Mouse (Mus musculus) cerebellum, postnatal 36 days (tissue): ENCODE measurements around the gene D17H6S53E.
"Not testable (repeated sequence)": the region's sequence is repeated elsewhere in the genome, so short reads cannot be mapped to it uniquely, and the experiment has no call there.

Experiments
- DNase-seq, 2 experiments: peaks; one replicate each; pipeline ENCODE4 v3.0.0; 2021 to 2022; ENCODE audit warnings: mixed read lengths in 2 of 2

D17H6S53E gene

GRCm38 (mm10) chr17:35101161-35101560 is 25.0 kb upstream of the D17H6S53E start:
- DNase-seq: no peak

GRCm38 (mm10) chr17:35102299-35102698 is 23.9 kb upstream of the D17H6S53E start:
- no peak for DNase-seq

GRCm38 (mm10) chr17:35103221-35103690 is 22.9 kb upstream of the D17H6S53E start:
- no peak for DNase-seq

DNA sequence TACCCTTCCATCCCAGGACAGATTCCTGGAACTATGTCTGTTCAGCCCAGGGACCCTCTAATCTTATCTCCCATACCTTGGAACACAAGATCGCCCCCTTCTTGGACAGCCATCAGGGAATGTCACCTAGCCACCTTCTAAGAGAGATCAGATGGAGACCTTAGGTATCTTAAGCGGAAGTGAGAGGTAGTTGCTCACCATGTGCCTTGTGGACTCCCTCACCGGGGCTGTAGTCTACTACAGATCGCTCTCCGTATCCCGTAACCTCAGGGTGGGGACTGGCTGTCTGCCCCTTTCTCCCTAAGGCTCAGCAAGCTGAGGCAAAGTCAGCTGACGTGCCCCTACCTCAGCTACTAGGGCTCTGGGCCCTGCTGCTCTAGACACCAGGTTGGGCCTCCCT is 22.1 kb upstream of the D17H6S53E start:
- DNase-seq: no peak

GRCm38 (mm10) chr17:35104754-35105153 is 21.4 kb upstream of the D17H6S53E start:
- no peak for DNase-seq

DNA sequence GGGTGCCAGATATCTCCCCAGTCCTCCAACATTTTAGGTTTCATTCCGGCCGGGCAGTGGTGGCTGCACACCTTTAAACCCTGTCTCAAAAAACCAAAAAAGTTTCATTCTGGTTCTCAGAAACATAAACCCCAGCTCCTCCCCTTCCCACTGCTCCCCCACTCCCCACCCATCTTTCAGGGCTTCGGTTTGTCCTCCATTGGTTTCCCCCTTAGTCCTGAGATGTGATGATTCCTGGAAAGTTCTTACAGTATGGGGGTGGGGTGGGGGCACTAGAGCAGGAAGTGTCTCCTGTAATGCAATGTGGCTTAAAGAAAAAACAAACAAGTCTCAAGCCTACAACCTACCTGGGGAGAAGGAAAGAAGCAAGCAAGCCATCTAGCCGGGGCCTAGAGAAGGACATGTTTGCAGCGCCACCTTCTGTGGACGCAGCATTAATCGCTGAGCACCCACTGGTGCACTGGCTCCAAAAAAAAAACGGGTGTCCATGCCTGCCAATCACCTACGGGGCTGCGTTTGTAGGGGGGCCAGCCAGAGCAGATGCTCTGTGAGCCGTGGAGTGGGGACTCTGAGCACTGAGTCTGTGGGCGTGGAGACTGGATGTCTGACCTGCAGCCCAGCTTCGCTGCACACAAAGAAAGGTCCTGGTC is 20.3 kb upstream of the D17H6S53E start:
- peak; percentile 68 to 69 for DNase-seq

DNA sequence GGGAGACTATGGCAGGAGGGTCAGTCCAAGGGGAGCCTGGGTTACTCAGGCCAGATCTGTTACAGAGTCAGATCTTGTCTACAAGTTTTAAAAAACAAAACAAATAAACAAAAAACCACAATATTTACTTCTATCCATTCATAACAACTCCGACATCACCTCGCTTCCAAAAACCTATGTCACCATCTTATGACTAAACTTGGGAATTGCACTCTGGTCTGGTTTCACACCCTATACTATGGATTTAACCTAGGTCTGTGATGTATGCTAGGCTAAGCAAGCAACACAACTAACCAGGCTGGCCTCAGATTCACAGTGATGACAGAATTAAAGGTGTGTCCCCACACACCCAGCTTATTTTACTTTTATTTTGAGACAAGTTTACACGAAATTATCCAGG is 19.7 kb upstream of the D17H6S53E start:
- no peak for DNase-seq

GRCm38 (mm10) chr17:35108097-35108496 is 18.1 kb upstream of the D17H6S53E start, which contains the start of gene Ly6g5c:
TSS of gene Ly6g5c (plus strand) at chr17:35108279.
- peak; percentile 54 to 58 for DNase-seq

- DNase-seq: no peak
Measured at GRCm38 (mm10) chr17:35111774-35112173, 14.4 kb upstream of the D17H6S53E start.

DNA sequence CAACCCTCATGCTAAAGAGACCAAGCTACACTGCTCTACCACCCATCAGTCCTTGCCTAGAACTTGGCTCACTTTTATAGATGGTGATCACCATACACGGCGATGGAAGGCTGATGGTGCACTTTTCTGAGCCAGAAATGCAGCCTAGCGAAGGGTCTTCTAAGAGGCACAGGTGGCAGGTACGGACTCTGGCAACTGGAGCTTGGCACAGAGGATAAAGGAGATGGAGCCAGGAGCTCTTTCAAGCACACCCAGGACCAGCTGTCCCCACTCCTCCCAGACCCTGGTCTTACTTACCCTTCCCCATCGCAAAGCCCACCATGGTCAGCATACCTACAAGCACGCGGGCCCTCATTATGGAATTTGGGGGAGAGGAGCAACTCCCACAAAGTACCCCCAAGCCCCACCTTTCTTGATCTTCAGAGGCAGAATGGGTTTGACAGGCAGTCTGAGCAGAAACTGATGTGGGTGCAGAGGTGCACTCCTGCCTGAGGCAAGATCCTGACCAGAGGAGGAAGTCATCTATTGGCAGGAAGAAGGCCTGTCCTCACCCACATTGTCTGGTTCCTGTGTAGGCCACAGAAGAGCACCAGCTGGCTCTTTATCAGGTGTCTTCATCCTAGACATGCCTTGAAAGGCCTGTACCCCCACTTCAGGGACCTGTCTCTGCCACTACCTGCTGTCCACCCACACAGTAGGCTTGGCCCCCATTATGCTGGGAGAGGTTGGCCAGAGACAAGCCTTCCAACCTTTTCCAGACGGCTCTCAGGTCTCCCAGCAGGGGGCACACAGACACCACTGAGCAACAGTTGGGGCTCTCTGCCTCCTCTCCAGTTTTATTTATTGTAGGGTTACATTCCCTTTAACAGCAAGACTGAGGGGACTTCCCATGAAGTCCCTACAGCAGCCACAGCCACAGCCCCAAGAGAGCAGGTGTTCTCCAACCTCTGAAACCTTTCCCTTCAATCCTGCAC is 10.8 kb upstream of the D17H6S53E start, which contains the start of gene Ly6g5b:
Ly6g5b (minus strand) TSS at position 383 of the 974 bp plus-strand sequence.
- DNase-seq: no peak

GRCm38 (mm10) chr17:35120745-35121142 is 5.4 kb upstream of the D17H6S53E start:
- peak in 1 of 2 experiments; percentile 55 for DNase-seq

DNA sequence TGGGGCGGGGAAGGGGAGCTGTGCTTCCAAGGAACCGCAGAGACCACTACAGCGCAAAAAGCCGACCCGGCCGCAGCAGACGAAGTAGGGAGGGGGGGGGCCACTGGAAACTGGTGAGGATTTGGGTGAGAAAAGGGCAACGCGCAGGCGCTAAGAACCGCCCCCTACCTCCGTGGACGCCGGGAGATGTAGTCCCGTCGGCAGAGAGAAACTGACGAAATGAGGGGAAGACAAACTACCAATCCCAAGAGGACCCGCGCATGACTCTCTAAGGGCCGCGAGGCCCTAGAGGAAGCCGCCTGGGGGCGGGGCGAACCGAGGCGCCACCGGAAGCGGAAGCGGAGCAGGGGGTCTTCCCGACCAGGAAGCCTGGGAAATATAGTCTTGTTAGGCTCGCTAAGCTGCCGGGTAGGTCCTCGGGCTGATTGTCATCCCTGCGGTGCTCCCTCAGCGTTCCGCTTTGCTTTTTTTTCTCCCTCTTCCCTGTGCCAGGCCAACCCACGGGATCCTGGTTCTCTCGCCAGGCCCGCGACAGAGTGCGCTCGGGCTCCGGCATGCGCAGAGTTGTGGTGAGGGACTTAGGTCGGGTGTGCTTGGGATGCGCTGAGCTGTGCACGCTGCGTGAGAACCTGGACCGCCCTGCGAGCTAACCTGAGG is 4.9 kb upstream of the D17H6S53E start, which contains the start of gene Gpank1:
Gpank1 (plus strand) TSS at position 313 of the 657 bp plus-strand sequence.
- DNase-seq: peak; percentile 94 to 97

DNA sequence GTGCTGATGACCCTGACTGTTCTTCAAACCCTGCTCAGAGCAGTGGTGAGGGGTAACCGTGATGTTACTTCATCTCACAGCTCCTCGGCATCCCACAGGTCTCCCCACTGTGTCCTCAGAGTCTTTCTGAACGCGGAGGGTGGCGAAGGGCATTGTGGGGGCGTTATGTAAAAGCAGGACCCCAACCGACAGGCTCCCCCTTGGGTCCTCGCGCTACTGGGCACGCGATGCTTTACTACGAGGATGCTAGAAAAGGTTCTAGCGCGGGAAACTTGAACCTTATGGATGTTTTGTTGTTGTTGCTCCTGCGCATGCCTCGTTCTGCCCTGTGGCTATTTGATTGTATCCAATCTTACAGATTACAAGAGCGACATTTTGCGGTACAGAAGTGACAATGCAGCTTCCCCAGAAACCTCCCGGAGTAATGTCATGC is 4.3 kb upstream of the D17H6S53E start, which contains the start of gene Csnk2b:
Csnk2b (minus strand) TSS at position 183 of the 433 bp plus-strand sequence.
- peak; percentile 66 to 77 for DNase-seq

DNA sequence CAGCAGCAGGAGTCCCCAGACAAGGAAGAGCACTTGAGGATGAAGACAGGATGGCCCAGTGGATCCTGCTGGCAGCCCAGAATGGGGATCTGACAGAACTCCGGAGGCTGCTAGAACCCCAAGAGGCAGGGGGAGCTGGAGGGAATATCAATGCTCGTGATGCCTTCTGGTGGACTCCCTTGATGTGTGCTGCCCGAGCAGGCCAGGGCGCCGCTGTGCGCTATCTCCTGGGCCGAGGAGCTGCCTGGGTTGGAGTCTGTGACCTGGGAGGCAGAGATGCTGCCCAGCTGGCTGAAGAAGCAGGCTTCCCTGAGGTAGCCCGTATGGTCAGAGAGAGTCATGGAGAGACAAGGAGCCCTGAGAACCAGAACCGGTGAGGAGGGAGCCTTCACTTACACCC is 2.9 kb upstream of the D17H6S53E start:
- not testable (repeated sequence) for DNase-seq

DNA sequence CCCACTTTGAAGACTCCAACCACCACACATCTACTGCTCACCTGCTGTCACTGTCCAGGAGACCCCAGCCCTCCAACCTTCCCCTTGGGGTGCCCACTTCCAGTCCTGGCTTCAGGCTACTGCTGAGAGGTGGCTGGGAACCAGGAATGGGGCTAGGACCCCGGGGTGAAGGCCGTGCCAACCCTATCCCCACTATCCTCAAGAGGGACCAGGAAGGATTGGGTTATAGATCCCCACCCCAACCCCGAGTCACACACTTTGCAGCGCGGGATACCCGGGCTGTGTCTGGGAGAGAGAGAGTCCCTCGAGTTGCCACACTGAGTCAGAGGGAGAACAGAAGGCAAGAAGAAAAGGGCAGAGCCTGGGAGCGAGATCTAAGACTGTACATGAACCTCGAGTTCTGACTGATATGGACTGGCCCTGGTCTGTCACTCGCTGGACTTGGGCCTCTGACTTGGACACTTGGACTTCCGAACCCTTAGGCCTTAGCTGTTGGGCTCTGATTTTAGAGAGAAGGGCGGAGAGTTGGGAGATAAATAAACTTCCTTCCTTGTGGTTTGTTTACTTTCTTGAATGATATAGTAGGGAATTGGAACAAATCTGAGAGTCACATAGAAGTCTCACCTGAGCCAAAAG is 1.8 kb upstream of the D17H6S53E start:
- DNase-seq: not testable (repeated sequence)

GRCm38 (mm10) chr17:35125081-35125480 is 1.1 kb upstream of the D17H6S53E start:
- DNase-seq: no peak

DNA sequence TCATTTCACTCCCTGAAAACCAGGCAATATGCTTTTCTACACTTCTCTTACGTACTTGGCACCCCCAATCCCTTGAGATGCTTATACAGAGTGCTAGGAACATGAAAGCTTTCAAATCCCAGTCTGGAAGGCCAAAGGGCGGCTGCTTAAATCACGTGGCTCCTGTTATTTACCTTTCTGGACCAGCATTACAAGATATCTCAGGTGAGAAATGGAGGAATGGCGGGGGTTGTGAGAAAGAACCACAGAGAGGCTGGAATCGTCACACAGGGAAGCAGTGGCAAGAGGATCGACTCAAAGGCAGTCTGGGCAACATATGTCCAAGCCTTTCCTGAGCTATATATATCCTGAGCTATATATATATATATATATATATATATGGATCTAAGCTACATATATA is 595 bp upstream of the D17H6S53E start:
- DNase-seq: no peak

- DNase-seq: no peak
Measured at GRCm38 (mm10) chr17:35127017-35127416, 844 bp downstream of the D17H6S53E start.

DNA sequence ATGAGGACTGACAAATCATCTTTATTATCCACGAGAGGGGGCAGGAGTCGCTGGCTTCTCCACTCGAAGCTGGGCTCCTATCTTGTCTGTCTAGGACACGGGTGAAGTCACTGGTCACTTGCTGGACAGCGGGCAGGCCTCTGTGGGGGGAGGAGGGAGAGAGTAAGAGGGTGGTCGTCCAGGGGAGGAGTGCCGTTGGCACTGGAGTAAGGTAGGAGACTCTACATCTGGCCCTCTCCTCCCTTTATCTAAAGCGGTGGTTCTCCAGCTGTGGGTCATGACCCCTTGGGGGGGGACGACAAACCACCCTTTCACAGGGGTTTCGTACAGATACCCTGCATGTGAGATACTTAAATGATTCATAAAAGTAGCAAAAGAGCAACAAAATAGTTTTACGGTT is 2.8 kb downstream of the D17H6S53E start:
- no peak for DNase-seq

DNA sequence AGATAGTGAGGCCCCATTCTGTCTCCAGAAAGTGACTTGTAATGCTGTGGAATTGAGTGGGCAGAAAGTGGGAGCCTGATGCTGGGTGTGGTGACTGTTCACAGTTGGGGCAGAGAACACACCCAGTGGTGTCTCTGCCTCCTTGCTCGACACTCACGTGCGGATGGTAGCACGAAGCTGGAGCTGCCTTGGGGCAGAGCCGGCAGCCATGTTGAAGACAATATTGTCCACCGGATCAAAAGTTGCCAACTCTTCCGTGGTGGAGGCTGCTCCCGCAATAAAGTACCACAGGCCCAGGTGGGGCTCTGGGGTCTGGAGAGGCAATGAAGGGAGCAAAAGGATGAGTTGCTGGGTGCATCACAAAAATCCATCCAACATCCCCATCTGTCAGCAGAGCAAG is 4.9 kb downstream of the D17H6S53E start:
- no peak for DNase-seq

- no peak for DNase-seq
Measured at GRCm38 (mm10) chr17:35131500-35132173, 5.5 kb downstream of the D17H6S53E start, which contains the start of gene Apom. TSS of gene Apom (minus strand) at chr17:35132050.

DNA sequence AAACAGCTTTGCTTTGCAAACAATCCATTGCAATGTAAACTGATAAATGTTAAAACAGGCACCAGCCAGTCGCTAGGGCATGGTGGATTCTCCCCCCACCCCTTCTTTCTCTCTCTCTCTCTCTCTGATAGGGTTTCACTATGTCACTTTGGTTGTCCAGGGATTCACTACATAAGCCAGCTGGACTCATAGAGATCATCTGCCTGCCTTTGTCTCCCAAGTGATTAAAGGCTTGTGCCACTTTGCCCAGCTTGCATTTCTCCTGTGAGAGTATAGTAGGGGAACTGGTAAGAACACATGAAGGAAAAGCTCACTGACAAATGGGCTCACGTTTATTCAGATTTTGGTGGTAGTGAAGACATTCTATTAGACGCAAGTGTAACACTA is 6.0 kb downstream of the D17H6S53E start:
- no peak for DNase-seq
